Mouse (Mus musculus) ZHBTc4 (cell line): ENCODE results near the gene Rin3.

ENCODE experiments used
- DNase-seq: peaks from one replicate; pipeline ENCODE4 v3.0.0-alpha.2; 2011; ENCODE audit warnings: low read depth, low spot score

Rin3 gene

DNA sequence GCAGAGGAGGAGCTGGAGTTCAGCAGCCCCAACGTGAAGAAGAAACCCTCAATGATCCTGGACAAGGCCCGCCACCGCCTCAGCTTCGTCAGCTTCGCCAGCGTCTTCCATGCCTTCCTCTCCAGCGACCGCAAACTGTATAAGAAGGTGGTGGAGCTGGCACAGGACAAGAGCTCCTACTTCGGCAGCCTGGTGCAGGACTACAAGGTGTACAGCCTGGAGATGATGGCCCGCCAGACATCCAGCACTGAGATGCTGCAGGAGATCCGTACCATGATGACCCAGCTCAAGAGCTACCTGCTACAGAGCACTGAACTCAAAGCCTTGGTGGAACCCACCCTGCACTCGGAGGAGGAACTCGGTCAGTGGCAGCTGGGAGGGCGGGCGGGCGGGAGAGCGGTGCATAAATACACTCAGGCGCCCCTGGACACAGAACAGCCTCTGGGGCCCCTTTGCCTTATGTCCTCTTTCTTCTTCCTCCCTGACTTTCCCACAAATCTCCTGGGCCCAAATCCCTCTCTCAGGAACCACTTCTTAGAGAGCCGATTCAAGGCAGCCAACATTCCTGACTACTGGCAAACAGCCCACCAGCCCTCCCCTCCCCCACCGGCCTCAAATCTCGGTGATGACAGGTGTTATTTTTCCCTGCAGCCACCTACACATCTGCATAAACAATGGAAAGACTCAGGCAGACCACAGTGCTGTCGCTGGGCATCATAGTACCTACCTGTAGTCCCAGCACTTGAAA is 86.8 kb downstream of the Rin3 start:
- peak; percentile 25 for DNase-seq

DNA sequence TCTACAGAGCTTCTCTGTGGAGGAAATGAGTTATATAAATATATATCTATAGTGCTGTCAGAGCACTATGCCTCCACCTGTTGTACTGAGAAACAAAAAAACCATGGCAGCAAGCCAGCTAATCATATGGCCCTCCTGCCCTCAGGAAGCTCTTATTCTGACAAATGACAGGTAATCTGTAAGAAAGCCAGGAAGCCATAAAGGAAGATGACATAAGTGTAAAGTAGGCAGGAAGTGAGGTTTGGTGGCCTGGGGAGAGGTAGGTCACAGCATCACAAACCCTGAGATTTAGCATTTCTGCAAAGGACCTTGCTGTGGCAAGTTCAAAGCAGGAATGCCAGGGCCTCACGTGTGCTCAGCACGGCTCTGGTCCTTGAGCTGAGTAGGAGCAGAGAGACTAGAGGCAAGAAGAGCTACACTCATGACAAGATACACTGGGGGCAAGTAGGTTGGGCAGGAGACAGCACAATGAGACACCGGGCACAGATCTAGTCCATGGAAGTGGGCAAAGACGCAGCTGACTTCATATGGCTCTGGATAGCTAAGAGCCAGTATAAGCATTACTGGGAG is 88.2 kb downstream of the Rin3 start:
- no peak for DNase-seq

DNA sequence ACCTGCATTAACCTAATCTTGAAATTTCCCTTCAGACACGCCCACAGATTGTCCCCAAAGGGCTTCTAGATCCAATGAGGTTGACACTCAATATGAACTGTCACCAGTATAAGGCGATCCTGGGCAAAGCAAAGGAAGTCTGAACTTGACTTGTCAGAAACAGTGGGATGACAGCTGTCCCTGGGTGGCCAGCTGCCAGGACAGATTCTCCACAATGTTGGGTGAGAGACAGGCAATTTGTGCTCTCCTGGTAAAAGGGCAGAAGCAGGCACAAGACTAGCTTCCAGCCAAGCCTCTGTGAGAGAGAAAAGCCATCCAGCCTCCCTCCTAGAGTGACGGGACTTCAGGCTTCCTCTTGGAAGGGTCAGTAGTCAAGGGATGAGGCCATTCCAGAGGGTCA is 89.5 kb downstream of the Rin3 start:
- DNase-seq: no peak

DNA sequence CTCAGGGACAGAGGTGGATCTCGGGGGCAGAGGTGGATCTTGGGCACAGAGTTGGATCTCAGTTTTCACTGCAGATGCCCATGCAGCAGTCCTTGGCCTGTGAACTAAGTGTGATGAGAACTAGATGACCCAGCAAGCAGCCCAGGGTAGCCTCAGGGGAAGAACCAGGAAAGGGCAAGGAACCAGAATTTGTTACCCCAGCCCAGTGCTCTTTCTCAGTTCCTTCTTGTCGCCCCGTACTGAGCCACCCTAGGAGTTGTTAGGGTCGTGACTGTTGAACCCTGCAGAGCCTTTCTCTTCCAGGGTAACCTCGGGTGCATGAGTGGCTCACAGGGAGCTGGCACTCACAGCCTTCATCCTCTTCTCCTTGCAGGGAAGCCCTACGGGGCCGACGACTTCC is 99.3 kb downstream of the Rin3 start:
- DNase-seq: no peak

DNA sequence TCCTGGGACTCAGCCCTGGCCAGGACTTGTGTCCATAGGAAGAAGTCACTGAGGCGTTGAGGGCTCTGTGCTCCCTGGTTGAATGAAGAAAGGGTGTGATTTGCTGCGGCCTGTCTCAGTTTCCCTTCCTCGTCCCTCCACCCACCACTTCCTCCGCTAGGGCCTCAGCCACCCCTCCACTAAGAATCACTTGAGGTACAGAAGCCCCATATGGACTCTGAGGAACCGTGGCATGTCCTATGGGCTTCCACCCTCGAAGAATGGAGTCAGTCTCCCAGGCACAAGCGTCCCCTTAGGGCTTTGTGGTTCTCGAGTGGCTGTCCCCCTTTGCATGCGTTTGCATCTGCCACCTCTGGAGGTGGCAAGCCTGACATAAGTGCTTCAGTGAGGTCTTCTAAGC is 100.4 kb downstream of the Rin3 start:
- DNase-seq: no peak

DNA sequence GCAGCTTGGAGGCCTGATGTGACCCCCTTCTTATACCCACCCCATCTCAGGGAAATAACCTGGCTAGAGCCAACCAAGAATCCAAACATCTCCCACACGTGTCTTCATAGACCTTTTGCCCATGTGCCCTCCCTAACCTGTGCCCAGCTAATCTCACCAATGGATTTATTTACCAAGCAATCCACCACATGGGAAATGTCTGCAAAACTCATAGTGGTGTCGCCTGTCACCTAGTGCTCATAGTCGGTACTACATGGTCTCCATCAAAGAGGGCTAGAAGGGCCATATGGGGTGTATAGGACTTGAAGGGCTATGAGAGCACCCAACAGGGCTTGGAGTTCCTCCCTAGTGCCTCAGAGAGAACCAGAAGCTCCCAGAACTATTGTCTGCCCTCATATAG is 102.0 kb downstream of the Rin3 start:
- DNase-seq: peak; percentile 54

DNA sequence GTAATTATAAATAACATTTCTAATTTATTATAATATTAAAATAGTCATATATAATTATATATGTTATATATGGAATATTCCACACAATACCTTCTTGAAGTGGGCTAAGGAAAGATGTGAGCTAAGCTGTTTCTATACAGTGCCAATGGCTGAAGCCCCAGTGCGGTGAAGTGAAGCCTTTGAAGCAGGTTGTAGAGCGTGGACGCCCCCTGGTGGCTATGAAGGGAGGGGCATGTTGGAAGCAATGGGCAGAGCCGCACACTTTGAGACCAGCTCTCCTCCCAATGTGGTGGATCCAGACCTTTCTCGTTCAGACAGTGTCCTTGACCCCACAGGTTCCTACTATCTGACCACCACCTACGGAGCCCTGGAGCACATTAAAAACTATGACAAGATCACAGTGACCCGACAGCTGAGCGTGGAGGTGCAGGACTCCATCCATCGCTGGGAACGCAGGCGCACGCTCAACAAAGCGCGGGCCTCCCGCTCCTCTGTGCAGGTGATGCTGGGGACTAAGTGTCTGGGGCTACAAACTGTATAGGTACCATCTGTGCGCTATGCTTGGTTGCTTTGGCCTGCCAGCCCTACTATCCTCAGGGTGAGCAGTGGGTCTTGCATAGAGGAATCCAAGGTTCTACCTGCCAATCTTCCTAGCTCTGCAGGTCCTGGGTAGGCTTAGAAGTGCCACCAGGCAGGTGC is 104.5 kb downstream of the Rin3 start:
- DNase-seq: peak; percentile 91

DNA sequence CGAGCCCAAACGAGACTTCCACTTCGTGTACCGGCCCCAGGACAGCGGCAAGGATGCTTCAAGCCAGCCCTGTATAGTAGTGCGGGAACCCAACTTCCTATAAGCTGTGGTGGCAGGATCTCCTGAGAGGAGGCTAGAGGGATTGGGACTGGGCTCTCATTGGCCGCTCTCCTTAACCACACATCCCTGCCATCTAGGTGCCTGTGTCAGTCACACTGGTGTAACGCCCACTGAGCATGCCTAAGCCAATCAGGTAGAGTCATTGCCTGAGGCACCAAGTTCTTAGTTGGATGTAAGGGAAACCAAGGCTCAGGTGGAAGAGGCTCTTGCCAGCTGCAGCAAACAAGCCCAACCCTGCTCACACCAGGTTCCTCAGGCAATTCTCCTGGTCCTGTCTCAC is 107.2 kb downstream of the Rin3 start:
- DNase-seq: peak; percentile 84

DNA sequence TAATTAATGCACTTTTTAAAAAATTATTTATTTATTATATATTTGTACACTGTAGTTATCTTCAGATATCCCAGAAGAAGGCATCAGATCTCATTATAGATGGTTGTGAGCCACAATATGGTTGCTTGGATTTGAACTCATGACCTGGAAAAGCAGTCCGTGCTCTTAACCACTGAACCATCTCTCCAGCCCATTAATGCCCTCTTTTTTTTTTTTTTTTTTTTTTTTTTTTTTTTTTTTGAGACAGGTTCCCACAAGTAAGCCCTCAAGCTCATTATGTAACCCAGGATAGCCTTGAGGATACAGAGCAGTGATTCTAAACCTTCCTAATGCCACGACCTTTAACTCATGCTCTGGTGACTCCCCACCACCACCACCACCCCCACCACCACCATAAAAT is 108.3 kb downstream of the Rin3 start:
- DNase-seq: no peak

DNA sequence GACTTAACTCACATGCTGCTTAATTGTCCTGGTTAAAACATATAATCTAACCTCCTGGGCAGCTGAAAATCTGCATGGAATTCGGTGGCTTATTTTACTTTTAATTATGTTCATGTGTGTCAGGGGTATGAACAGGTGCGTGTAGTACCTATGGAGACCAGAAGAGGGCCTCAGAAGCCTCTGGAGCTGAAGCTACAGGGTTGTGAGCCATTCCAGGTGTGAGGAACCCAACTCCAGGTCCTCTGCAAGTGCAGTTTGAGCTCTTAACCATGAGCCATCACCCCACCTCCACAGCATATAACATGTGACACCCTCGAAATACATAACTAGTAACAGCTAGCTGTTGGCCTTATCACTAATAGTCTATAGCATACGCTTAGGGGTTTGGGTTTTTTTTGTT is 109.1 kb downstream of the Rin3 start:
- peak; percentile 76 for DNase-seq

DNA sequence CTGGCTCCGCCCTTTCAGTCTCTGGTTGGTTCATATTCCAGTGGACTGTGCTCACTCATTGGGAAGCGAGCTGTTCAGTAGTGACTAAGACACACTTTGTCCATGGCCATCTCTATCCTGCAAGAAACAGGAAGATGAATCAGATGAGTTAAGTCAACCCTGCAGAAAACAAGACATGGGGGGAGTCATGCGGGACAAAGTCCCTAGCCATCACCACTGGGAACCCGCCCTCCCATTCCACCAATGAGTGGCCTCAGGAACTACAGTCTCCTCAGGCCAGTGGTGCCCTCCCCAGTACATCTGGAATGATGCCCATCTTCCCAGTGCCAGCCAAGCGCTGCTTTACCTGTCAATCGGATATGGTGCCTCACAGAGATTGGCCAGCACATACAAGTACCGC is 111.6 kb downstream of the Rin3 start:
- no peak for DNase-seq

DNA sequence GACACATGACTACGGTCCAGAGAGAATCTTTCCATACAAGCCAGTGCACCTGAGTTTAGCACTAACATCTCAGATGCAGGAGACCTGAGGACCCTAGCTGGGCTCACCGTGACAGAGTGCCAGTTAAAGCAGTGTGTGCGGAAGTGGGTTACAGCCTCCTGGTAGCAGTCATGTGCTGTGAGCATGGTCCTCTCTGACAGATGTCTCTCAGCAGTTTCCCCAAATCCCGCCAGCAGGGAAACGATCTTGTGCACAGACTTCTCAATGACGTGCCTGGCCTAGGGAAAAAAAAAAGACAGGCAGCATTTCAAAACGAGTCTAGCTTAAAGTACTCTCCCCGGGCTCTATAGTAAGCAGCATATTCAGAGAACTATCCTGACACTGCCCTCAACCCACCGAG is 112.7 kb downstream of the Rin3 start:
- no peak for DNase-seq

DNA sequence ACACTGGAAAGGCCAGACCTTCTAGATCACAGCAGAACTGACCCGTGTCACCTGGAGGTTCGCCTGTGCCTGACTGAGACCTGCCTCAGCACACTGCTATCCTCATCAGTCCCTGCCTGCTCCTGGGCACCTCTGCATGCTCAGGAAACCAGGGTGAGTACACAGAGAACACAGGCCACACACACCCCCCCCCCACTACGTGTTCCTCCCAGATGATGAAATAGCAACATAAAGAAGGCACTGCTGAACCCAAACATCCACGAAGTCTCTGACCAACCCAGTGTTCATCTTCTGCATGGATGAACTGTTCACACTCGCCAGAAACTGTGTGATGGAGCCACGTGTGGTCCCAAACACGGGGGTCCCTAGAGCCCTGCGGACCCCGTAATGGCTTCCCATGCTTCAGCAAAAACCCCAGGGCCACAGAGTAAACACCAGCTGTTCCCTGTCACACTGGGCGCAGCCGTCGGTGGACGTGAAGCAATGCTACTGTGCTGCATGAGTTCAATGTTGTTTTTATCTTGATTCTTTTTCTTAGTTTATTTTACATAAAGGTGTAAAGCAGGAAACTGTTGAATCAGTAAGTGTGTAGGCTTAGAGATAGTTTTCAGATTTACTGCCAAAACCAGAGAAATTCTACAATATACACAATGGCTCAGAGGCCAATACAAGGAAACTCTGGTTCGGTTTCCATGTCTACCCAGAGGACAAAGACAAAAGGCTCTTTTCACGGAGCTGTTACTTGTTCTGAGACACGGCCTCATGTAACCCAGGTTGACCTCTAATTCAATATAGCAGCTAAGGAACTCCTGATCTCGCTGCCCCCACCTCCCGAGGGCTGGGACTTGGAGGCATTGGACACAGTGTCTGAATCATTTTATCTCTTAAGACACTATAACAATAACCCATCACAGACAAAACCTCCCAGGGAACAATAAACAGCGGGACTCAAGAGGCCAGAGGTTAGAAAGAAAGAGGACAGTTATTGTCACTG is 113.4 kb downstream of the Rin3 start:
- no peak for DNase-seq

DNA sequence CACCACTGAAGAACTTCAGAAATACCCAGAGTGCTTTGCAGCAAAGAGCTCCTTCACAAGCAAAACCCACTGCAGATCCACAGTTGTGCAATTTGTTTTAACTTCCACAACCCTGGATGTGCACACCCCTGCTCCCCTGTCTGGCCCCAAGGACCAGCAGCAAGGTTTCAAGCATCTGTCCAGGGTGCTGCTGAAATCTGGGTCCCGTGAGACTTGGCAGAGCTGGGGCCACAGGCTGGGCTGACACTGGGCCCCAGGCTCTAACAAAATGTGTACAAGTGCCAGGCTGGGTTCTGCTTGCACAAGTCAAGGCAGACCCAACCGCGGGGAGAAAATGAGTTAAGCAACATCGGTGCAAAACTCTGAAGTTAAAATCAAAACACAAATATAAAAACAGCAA is 115.7 kb downstream of the Rin3 start:
- no peak for DNase-seq

DNA sequence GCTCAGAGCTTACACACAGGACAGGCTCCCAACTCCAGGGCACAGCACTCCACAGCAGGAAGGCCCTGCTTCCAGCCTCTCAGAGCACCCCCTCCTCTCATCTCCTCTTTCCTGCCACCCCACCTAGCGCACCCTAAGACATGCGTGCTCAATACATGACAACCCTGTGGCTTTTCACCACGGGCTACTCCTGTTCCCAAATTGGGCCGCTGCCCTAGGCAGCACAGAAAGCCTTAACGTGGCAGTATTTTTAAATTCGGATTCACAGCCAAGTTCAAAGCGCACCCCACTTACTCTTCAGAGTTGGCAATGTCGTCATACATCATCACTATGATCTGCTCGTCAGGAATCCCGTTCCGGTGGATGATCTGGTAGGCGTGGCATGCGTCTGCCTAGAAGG is 130.3 kb downstream of the Rin3 start:
- DNase-seq: no peak

DNA sequence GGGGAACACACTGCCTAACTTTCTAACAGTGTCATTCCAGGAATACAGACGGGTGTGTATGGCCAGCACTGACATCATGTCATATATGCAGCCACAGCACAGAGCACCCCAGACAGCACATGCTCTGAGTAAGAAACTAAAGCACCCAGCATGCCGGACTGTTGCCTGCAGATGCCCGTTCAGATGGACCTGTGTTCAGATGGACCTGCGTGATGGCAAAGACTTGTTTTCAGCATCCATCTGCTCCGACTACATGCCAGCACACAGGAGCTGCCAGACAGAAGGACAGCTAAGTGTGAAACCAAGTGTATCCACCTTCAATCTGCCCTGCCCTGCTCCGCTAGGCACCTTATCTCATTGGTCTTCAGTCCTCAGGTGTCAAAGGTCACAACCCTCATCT is 131.8 kb downstream of the Rin3 start:
- no peak for DNase-seq

DNA sequence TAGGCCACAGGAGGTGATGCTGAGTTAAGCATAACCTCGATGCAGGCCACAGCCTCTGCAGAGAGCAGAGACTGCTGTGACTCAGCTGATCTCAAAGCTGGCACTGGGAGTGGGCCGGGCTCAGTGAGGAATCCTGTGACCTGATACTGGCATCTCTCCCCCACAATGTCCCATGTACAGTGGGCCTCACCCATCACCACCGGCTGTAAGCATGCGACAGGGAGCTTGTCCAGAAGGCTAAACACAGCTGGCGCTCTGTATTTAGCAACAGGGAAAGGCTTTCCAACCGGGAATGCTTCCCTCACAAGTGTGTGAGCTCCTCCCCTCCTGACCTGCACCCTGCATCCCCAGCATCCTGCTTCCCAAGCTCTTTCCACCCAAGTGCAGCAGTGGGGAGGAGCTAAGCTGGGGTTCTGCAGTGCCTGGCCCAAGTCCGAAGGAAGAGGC is 133.6 kb downstream of the Rin3 start:
- no peak for DNase-seq

DNA sequence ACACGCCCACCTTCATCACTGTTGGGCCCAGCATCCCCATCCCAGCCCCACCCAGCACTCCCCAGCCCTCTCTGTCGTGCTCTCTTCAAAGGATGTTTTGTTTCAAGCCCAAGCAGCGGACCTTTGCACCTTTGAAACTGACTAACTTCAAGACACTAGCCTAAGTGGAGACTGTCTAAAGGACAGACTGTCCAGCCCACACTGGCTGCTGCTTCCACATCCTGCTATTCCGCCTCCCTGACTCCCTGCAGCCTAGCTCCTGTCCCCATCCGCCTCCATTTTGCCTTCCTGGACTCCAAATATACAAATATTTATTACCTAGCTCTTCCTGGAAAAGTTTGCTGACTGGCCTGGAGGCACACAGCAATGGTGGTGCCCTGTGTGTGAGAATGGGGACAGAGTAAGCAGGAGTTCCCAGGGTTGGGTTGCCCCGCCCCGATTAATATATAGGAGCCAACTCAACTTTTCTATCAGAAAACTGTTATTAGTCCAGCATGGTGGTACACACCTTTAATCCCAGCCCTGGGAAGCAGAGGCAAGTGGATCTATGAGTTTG is 134.2 kb downstream of the Rin3 start:
- no peak for DNase-seq

DNA sequence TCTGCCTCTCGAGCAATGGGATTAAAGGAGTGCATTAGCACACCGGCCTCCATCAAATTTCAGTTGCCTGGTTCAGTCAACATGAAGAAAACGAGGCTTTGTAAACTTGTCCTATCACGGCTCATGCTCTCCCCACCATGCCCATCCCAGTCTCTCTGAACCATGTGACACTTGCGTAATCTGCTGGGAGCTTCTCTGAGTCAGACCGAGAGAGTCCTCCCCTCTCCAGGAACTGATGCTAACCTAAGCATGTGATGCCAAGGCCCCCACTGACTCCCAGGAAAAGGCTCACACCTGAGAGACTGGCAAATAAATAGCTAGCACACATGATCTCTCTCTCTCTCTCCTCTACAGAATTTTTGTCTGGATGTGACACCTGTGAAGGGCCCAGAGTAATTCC is 134.9 kb downstream of the Rin3 start:
- peak; percentile 45 for DNase-seq

DNA sequence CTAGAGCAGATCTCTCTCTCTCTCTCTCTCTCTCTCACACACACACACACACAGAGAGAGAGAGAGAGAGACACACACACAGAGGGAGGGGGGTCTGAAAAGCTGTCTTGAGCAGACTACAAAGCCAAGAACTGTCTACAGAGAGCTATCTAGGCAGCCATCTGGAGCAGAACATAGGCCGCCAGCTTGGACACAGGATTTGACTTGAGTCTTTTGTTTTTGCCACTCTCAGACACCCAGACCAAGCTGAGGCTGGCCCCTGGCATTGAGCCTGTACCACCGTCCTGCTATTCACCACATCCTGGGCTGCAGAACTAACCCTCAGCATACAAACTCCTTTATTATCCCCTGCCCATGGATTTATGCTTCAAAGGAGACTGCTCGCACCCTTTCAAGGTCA is 136.7 kb downstream of the Rin3 start:
- no peak for DNase-seq

DNA sequence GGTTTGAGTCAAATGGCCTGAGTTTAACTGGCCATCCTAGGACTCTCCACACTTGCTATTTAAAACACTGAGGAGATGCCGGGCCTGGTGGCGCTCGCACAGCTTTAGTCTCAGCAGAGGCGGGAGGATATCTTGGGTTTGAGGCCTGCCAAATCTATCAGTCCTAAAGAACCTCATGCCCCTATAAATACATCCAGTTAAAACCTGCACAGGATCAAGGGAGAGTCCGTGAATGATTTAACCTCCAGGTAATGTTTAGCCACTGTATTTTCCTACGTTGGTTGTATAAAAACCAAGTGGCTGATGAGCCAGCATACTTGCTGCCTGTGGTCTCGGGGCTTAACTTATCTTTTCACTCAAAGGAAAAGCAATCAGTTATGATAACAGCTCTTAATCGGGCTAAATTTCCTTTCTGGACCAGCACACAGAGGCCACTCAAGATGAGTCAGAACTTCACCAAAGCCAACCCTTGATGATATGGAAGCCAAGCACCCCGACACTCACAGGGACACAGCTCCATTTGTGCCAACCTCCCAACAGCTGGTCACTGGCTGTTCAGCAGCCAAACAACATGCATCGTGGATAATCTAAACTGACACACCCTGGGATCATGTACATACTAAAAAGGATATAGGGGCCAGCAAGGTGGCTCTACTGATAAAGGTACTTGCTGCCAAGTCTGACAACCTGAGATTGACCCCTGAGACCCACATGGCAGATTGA is 137.5 kb downstream of the Rin3 start:
- no peak for DNase-seq
